In genomic region chr6:129101604-129102003, GRCm38 (mm10) we compare ENCODE assay signal across 21 mouse cellular contexts. TPM values are rescaled to one million over a fixed set of nuclear protein-coding genes. Genes with fewer than 3 reads are reported as not detected.
"Had no signal": no experiment of that assay in that cellular context is flagged by ENCODE, and none has a peak within 500 bp of the region (broad histone marks: within the 10 kb centered on the region; RNA-seq: fewer than 3 reads in every experiment).

No protein-coding gene starts in this region.

- H3K4me2 ChIP-seq: lung, embryonic 15.5 days; midbrain, embryonic 11.5 days; midbrain, embryonic 13.5 days; midbrain, embryonic 15.5 days; neural tube, embryonic 12.5 days had no signal

- H3K9me3 ChIP-seq: lung, embryonic 15.5 days; midbrain, embryonic 13.5 days; midbrain, embryonic 15.5 days; neural tube, embryonic 12.5 days had no signal

- DNase-seq: lung, adult 2 months; lung, postnatal 14 days; lung, postnatal 36 days; right cerebral cortex, postnatal 14 days; spleen, adult 18-20 months; thymus, adult 2 months; thymus, postnatal 25 days had no signal

- H3K4me1 ChIP-seq: lung, embryonic 15.5 days; midbrain, embryonic 13.5 days; midbrain, embryonic 15.5 days; neural tube, embryonic 12.5 days had no signal

- ATAC-seq: lung, postnatal 0 days; midbrain, embryonic 13.5 days; midbrain, embryonic 15.5 days had no signal

- H3K27ac ChIP-seq: liver, embryonic 14.5 days; lung, embryonic 15.5 days; macrophage; midbrain, embryonic 13.5 days; midbrain, embryonic 15.5 days; neural tube, embryonic 12.5 days had no signal

- H3K36me3 ChIP-seq: lung, embryonic 15.5 days; midbrain, embryonic 13.5 days; midbrain, embryonic 15.5 days; neural tube, embryonic 12.5 days had no signal

- H3K4me3 ChIP-seq: lung, embryonic 15.5 days; megakaryocyte, embryonic 14.5 days; midbrain, embryonic 13.5 days; midbrain, embryonic 15.5 days; neural tube, embryonic 12.5 days had no signal

- H3K9ac ChIP-seq: liver, embryonic 14.5 days; lung, embryonic 15.5 days; midbrain, embryonic 13.5 days; midbrain, embryonic 15.5 days; neural tube, embryonic 12.5 days had no signal

- H3K27me3 ChIP-seq: lung, embryonic 15.5 days; megakaryocyte, embryonic 14.5 days; midbrain, embryonic 13.5 days; midbrain, embryonic 15.5 days; neural tube, embryonic 12.5 days had no signal

RNA-seq across cellular contexts. Expression of gene Clec2e, which starts 0.9 kb away (rescaled TPM):
- total RNA-seq: megakaryocyte progenitor cell, adult 5-6 weeks; midbrain, postnatal 0 days had no signal
- polyA plus RNA-seq: liver, embryonic 14.5 days; lung, embryonic 15.5 days; lung, postnatal 0 days; midbrain, embryonic 11.5 days; midbrain, embryonic 13.5 days; midbrain, embryonic 15.5 days; midbrain, postnatal 0 days; neural tube, embryonic 12.5 days; neural tube, embryonic 14.5 days; stomach, embryonic 14.5 days; testis, adult 2 months had no signal

RNA-seq across cellular contexts. Expression of gene Klrb1f, which starts 55.9 kb away (rescaled TPM):
- polyA plus RNA-seq: testis, adult 2 months had no signal
